15 mouse cellular contexts compared by ENCODE assay signal in the genomic region with DNA sequence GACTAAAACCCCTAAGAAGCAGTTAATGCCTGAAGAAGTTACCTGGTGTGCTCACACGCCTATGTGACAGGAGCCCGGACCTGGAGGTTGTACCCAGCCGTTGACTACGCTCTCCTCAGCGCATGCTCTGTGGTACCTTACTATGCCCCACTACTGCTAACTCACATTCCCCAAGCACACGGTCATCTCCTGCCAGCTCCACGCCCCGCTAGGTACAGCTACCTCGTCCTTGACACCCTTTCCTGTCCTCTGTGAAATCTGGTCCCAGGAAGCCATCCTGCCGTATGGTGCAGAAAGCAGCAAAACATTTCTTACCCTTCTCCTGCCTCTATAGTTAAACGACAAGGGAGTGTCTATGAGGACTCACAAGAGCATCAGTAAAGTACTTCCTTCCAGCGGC.
"Had no signal": no experiment of that assay in that cellular context is flagged by ENCODE, and none has a peak within 500 bp of the region (broad histone marks: within the 10 kb centered on the region; RNA-seq: fewer than 3 reads in every experiment).

No protein-coding gene starts in this region.

- H3K36me3 ChIP-seq: liver, embryonic 13.5 days; liver, embryonic 15.5 days; lung, embryonic 15.5 days; midbrain, embryonic 10.5 days; midbrain, embryonic 12.5 days; neural tube, embryonic 13.5 days; neural tube, embryonic 15.5 days; stomach, embryonic 15.5 days had no signal

- H3K27ac ChIP-seq: liver, embryonic 13.5 days; liver, embryonic 15.5 days; lung, embryonic 15.5 days; midbrain, embryonic 10.5 days; midbrain, embryonic 12.5 days; neural tube, embryonic 13.5 days; neural tube, embryonic 15.5 days; stomach, embryonic 15.5 days had no signal

- H3K27me3 ChIP-seq: liver, embryonic 13.5 days; liver, embryonic 15.5 days; lung, embryonic 15.5 days; midbrain, embryonic 12.5 days; neural tube, embryonic 13.5 days; neural tube, embryonic 15.5 days; stomach, embryonic 15.5 days had no signal

- H3K4me1 ChIP-seq: liver, embryonic 13.5 days; neural tube, embryonic 13.5 days; neural tube, embryonic 15.5 days; stomach, embryonic 15.5 days had no signal

- ATAC-seq: liver, postnatal 0 days; midbrain, embryonic 16.5 days had no signal

- DNase-seq: liver, embryonic 13.5 days; midbrain, embryonic 14.5 days; right cerebral cortex, adult 18-20 months; right cerebral cortex, postnatal 25 days; thymus, adult 18-20 months had no signal

- H3K4me3 ChIP-seq: liver, embryonic 13.5 days; liver, embryonic 15.5 days; lung, embryonic 15.5 days; midbrain, embryonic 10.5 days; midbrain, embryonic 12.5 days; myocyte; neural tube, embryonic 13.5 days; neural tube, embryonic 15.5 days; stomach, embryonic 15.5 days had no signal

- H3K9ac ChIP-seq: liver, embryonic 13.5 days; liver, embryonic 15.5 days; liver, postnatal 0 days; lung, embryonic 15.5 days; midbrain, embryonic 12.5 days; neural tube, embryonic 13.5 days; neural tube, embryonic 15.5 days; stomach, embryonic 15.5 days had no signal

- H3K9me3 ChIP-seq: liver, embryonic 13.5 days; liver, embryonic 15.5 days; lung, embryonic 15.5 days; midbrain, embryonic 10.5 days; midbrain, embryonic 12.5 days; neural tube, embryonic 13.5 days; neural tube, embryonic 15.5 days; stomach, embryonic 15.5 days had no signal

- H3K4me2 ChIP-seq: liver, embryonic 13.5 days; liver, embryonic 15.5 days; lung, embryonic 15.5 days; midbrain, embryonic 12.5 days; neural tube, embryonic 13.5 days; neural tube, embryonic 15.5 days; stomach, embryonic 15.5 days had no signal
